Mouse (Mus musculus): Measurements from ENCODE around the gene Tuba8. TPM values are rescaled to one million over a fixed set of nuclear protein-coding genes. Genes with fewer than 3 reads are reported as not detected.
A peak's percentile ranks its signal among the peaks of the same experiment; 100 is the strongest.

The Tuba8 gene
- polyA plus RNA-seq, 1 experiment from 2014 or later = 0.25 TPM

GRCm38 (mm10) chr6:121245127-121246036 is 34.9 kb downstream of the Tuba8 start, which contains the start of gene Usp18:
Gene Usp18, plus strand, starts transcription at chr6:121245906.
- Histone ChIP-seq H3K4me2 (peak within 1 kb of the TSS; percentile 80), H3K4me3 (peak within 1 kb of the TSS; percentile 53), H3K9me3 (no peaks in the 10 kb centered on the region), H3K4me1 (replicated peaks) (peaks cover 12% of the 10 kb centered on the region), H3K27me3 (peaks cover 21% of the 10 kb centered on the region), H3K9ac (peak within 1 kb of the TSS; percentile 72), H3K27ac (replicated peaks) (no peak within 1 kb of the TSS), H3K36me3 (no peaks in the 10 kb centered on the region)
- WGBS = 11% methylated on average over 35 of the region's 35 CpGs
- peak; percentile 95 for ATAC-seq (ENCODE audit: low read depth)

GRCm38 (mm10) chr6:121246037-121246361 is 35.5 kb downstream of the Tuba8 start:
- 18% methylated on average over 4 of the region's 4 CpGs for WGBS

GRCm38 (mm10) chr6:121250406-121250805 is 39.9 kb downstream of the Tuba8 start:
- Histone ChIP-seq H3K27me3 (peaks cover 12% of the 10 kb centered on the region), H3K27ac (replicated peaks) (no peak overlapping the region), H3K4me1 (replicated peaks) (peaks cover 7% of the 10 kb centered on the region), H3K36me3 (no peaks in the 10 kb centered on the region), H3K9me3 (no peaks in the 10 kb centered on the region), H3K9ac (no peak overlapping the region), H3K4me2 (no peak overlapping the region), H3K4me3 (no peak overlapping the region)
- ATAC-seq (ENCODE audit: low read depth) = no peak
- 40% methylated on average over 1 of the region's 1 CpGs for WGBS

More at GRCm38 (mm10) chr6:121246037-121246361, 35.5 kb downstream of the Tuba8 start:
- H3K27me3 ChIP-seq = peaks cover 21% of the 10 kb centered on the region
- peak overlapping the region; percentile 53 for H3K4me3 ChIP-seq
- no peaks in the 10 kb centered on the region for H3K9me3 ChIP-seq
- H3K4me2 ChIP-seq = peak overlapping the region; percentile 80
- H3K9ac ChIP-seq = peak overlapping the region; percentile 72
- ATAC-seq (ENCODE audit: low read depth) = peak; percentile 65
- no peaks in the 10 kb centered on the region for H3K36me3 ChIP-seq
- H3K4me1 ChIP-seq (replicated peaks) = peaks cover 12% of the 10 kb centered on the region
- H3K27ac ChIP-seq (replicated peaks) = no peak overlapping the region

GRCm38 (mm10) chr6:121251256-121251655 is 40.8 kb downstream of the Tuba8 start:
- Histone ChIP-seq H3K36me3 (no peaks in the 10 kb centered on the region), H3K4me1 (replicated peaks) (no peaks in the 10 kb centered on the region), H3K9ac (no peak overlapping the region), H3K4me3 (no peak overlapping the region), H3K4me2 (no peak overlapping the region), H3K9me3 (no peaks in the 10 kb centered on the region), H3K27ac (replicated peaks) (no peak overlapping the region), H3K27me3 (peaks cover 12% of the 10 kb centered on the region)
- ATAC-seq (ENCODE audit: low read depth) = no peak
- WGBS = 79% methylated on average over 5 of the region's 5 CpGs

- Histone ChIP-seq H3K9ac (no peak overlapping the region), H3K36me3 (no peaks in the 10 kb centered on the region), H3K4me2 (no peak overlapping the region), H3K9me3 (0 out of 2 replicates have a peak, but pooled peaks cover 3% of the 10 kb centered on the region), H3K27ac (replicated peaks) (no peak overlapping the region), H3K4me3 (no peak overlapping the region), H3K4me1 (replicated peaks) (no peaks in the 10 kb centered on the region), H3K27me3 (no peaks in the 10 kb centered on the region)
- ATAC-seq (ENCODE audit: low read depth) = no peak
- WGBS = 33% methylated on average over 9 of the region's 9 CpGs
These were observed 50.1 kb downstream of the Tuba8 start for GRCm38 (mm10) chr6:121260548-121260947.

- no peaks in the 10 kb centered on the region for H3K27me3 ChIP-seq
- no peak overlapping the region for H3K27ac ChIP-seq (replicated peaks)
- no peak for ATAC-seq (ENCODE audit: low read depth)
- no peaks in the 10 kb centered on the region for H3K4me1 ChIP-seq (replicated peaks)
- H3K9me3 ChIP-seq = 0 out of 2 replicates have a peak, but pooled peaks cover 3% of the 10 kb centered on the region
- H3K9ac ChIP-seq = no peak overlapping the region
- H3K4me2 ChIP-seq = no peak overlapping the region
- WGBS = 85% methylated on average over 8 of the region's 8 CpGs
- H3K36me3 ChIP-seq = no peaks in the 10 kb centered on the region
- H3K4me3 ChIP-seq = no peak overlapping the region
These were observed 50.7 kb downstream of the Tuba8 start for GRCm38 (mm10) chr6:121261233-121261632.

GRCm38 (mm10) chr6:121262004-121262403 is 51.5 kb downstream of the Tuba8 start:
- WGBS = 93% methylated on average over 10 of the region's 10 CpGs
- no peaks in the 10 kb centered on the region for H3K27me3 ChIP-seq
- H3K9ac ChIP-seq = no peak overlapping the region
- ATAC-seq (ENCODE audit: low read depth) = no peak
- H3K4me1 ChIP-seq (replicated peaks) = no peaks in the 10 kb centered on the region
- no peaks in the 10 kb centered on the region for H3K36me3 ChIP-seq
- no peak overlapping the region for H3K4me3 ChIP-seq
- 0 out of 2 replicates have a peak, but pooled peaks cover 3% of the 10 kb centered on the region for H3K9me3 ChIP-seq
- H3K4me2 ChIP-seq = no peak overlapping the region
- H3K27ac ChIP-seq (replicated peaks) = no peak overlapping the region

GRCm38 (mm10) chr6:121262496-121262895 is 52.0 kb downstream of the Tuba8 start:
- H3K9ac ChIP-seq = no peak overlapping the region
- no peak overlapping the region for H3K4me3 ChIP-seq
- H3K4me1 ChIP-seq (replicated peaks) = no peaks in the 10 kb centered on the region
- no peak overlapping the region for H3K4me2 ChIP-seq
- H3K36me3 ChIP-seq = no peaks in the 10 kb centered on the region
- H3K27me3 ChIP-seq = no peaks in the 10 kb centered on the region
- 0 out of 2 replicates have a peak, but pooled peaks cover 3% of the 10 kb centered on the region for H3K9me3 ChIP-seq
- no peak overlapping the region for H3K27ac ChIP-seq (replicated peaks)
- WGBS = 92% methylated on average over 11 of the region's 11 CpGs
- ATAC-seq (ENCODE audit: low read depth) = no peak

GRCm38 (mm10) chr6:121270156-121270555 is 59.7 kb downstream of the Tuba8 start:
- Histone ChIP-seq H3K4me2 (no peak overlapping the region), H3K36me3 (no peaks in the 10 kb centered on the region), H3K27ac (replicated peaks) (no peak overlapping the region), H3K4me3 (no peak overlapping the region), H3K27me3 (no peaks in the 10 kb centered on the region), H3K4me1 (replicated peaks) (no peaks in the 10 kb centered on the region), H3K9me3 (no peaks in the 10 kb centered on the region), H3K9ac (0 out of 2 replicates have a peak overlapping the region, but pooled peaks have one; percentile 8)
- whole genome bisulfite sequencing = 79% methylated on average over 6 of the region's 6 CpGs
- ATAC-seq (ENCODE audit: low read depth) = no peak

GRCm38 (mm10) chr6:121271707-121272074 is 61.2 kb downstream of the Tuba8 start:
- Histone ChIP-seq H3K4me2 (peak overlapping the region; percentile 57), H3K27me3 (no peaks in the 10 kb centered on the region), H3K36me3 (no peaks in the 10 kb centered on the region), H3K4me3 (peak overlapping the region; percentile 40; the same call in 1 of the 2 replicates), H3K9ac (no peak overlapping the region), H3K4me1 (replicated peaks) (no peaks in the 10 kb centered on the region), H3K9me3 (no peaks in the 10 kb centered on the region), H3K27ac (replicated peaks) (no peak overlapping the region)
- peak; percentile 33 for ATAC-seq (ENCODE audit: low read depth)
- WGBS = 12% methylated on average over 4 of the region's 4 CpGs

GRCm38 (mm10) chr6:121272075-121272800 is 61.7 kb downstream of the Tuba8 start:
- Histone ChIP-seq H3K4me2 (peak overlapping the region; percentile 57), H3K9ac (peak overlapping the region; percentile 58), H3K27me3 (no peaks in the 10 kb centered on the region), H3K36me3 (no peaks in the 10 kb centered on the region), H3K9me3 (no peaks in the 10 kb centered on the region), H3K4me3 (peak overlapping the region; percentile 40), H3K4me1 (replicated peaks) (no peaks in the 10 kb centered on the region), H3K27ac (replicated peaks) (peak overlapping the region; percentile 81)
- WGBS = 12% methylated on average over 17 of the region's 17 CpGs
- ATAC-seq (ENCODE audit: low read depth) = peak; percentile 93

GRCm38 (mm10) chr6:121274356-121274755 is 63.9 kb downstream of the Tuba8 start:
- no peak for ATAC-seq (ENCODE audit: low read depth)
- H3K4me2 ChIP-seq = no peak overlapping the region

More at GRCm38 (mm10) chr6:121274356-121274755, 63.9 kb downstream of the Tuba8 start:
- Histone ChIP-seq H3K9me3 (no peaks in the 10 kb centered on the region), H3K9ac (no peak overlapping the region), H3K36me3 (no peaks in the 10 kb centered on the region), H3K27ac (replicated peaks) (no peak overlapping the region), H3K4me1 (replicated peaks) (no peaks in the 10 kb centered on the region), H3K4me3 (no peak overlapping the region), H3K27me3 (no peaks in the 10 kb centered on the region)
- WGBS = 85% methylated on average over 3 of the region's 3 CpGs
